Mouse (Mus musculus) limb, embryonic 11.5 days (tissue): ENCODE results near the gene Kcnj2. TPM values are rescaled to one million over a fixed set of nuclear protein-coding genes. Genes with fewer than 3 reads are reported as not detected.

Experiments used
- ATAC-seq: fragments of 200-750 bp; cut with Nextera tagmentation; 2 replicates; pipeline ENCODE4 v1.8.0; 2017; ENCODE audit warnings: low read depth; ENCODE audit not compliant: insufficient number of reproducible peaks, low FRiP score, low TSS enrichment
- DNase-seq: peaks from one replicate; pipeline ENCODE4 v3.0.0-alpha.2; 2015; ENCODE audit warnings: low spot score
- H3K27ac ChIP-seq: fragments of 300-500 bp; sonication (generic); replicated peaks from 2 replicates; pipeline ENCODE4 v1.5.1; 2014; ENCODE audit warnings: low read depth, mild to moderate bottlenecking, low read length
- H3K27me3 ChIP-seq: fragments of 300-500 bp; sonication (generic); 2 replicates; pipeline ENCODE4 v1.6.1; 2014; ENCODE audit warnings: mild to moderate bottlenecking, low read length, mixed read lengths; ENCODE audit not compliant: control insufficient read depth, insufficient read depth
- H3K36me3 ChIP-seq: fragments of 300-500 bp; sonication (generic); 2 replicates; pipeline ENCODE4 v1.6.1; 2014; ENCODE audit warnings: mild to moderate bottlenecking, low read length, moderate library complexity, mixed read lengths; ENCODE audit not compliant: control insufficient read depth, insufficient read depth
- H3K4me1 ChIP-seq: fragments of 300-500 bp; sonication (generic); 2 replicates; pipeline ENCODE4 v1.6.1; 2014; ENCODE audit warnings: low read length, mixed read lengths; ENCODE audit not compliant: control insufficient read depth, insufficient read depth
- H3K4me2 ChIP-seq: fragments of 300-500 bp; sonication (generic); 2 replicates; pipeline ENCODE4 v1.6.1; 2014; ENCODE audit warnings: low read depth, mild to moderate bottlenecking, moderate library complexity; ENCODE audit not compliant: severe bottlenecking
- H3K4me3 ChIP-seq: fragments of 300-500 bp; sonication (generic); 2 replicates; pipeline ENCODE4 v1.5.1; 2014; ENCODE audit warnings: low read depth, low read length
- H3K9ac ChIP-seq: fragments of 300-500 bp; sonication (generic); 2 replicates; pipeline ENCODE4 v1.6.1; 2014; ENCODE audit warnings: mild to moderate bottlenecking, low read length
- H3K9me3 ChIP-seq: fragments of 300-500 bp; sonication (generic); 2 replicates; pipeline ENCODE4 v1.6.1; 2016; ENCODE audit warnings: low read length; ENCODE audit not compliant: control insufficient read depth
- WGBS: fragments of 180-500 bp; shearing (Covaris S2); extraction: QIAGEN DNeasy Blood & Tissue Kit; methylation state at CpG from one replicate; pipeline ENCODE4 v1.1.7; 2014; 5-methylcytosine and 5-hydroxymethylcytosine counted together
- polyA plus RNA-seq: library from polyadenylated mRNA; unstranded; fragments of >200 nt; fragmentation: Nextera tagmentation; extraction: Ambion mirVana; gene quantifications from 2 replicates; pipeline ENCODE4 v1.2.1, GENCODE M21; 2014

Kcnj2 gene
- polyA plus RNA-seq, 1 experiment from 2014 or later = 1.4 TPM

GRCm38 (mm10) chr11:111100651-111101050, 34.7 kb downstream of the Kcnj2 start:
- H3K27me3 ChIP-seq = no peaks in the 10 kb centered on the region
- H3K4me2 ChIP-seq = no peak overlapping the region
- no peaks in the 10 kb centered on the region for H3K4me1 ChIP-seq
- WGBS = 89% methylated on average over 4 of the region's 4 CpGs
- H3K36me3 ChIP-seq = no peaks in the 10 kb centered on the region
- no peak overlapping the region for H3K4me3 ChIP-seq
- DNase-seq (no peak), ATAC-seq (no peak)
- H3K9me3 ChIP-seq = no peaks in the 10 kb centered on the region
- H3K27ac ChIP-seq = no peak overlapping the region
- no peak overlapping the region for H3K9ac ChIP-seq

GRCm38 (mm10) chr11:111101620-111102176, 35.7 kb downstream of the Kcnj2 start:
- H3K4me2 ChIP-seq = no peak overlapping the region
- no peaks in the 10 kb centered on the region for H3K36me3 ChIP-seq

GRCm38 (mm10) chr11:111104422-111104821, 38.5 kb downstream of the Kcnj2 start:
- WGBS = 72% methylated on average over 2 of the region's 2 CpGs
- Histone ChIP-seq H3K4me2 (no peak overlapping the region), H3K9ac (no peak overlapping the region), H3K4me3 (no peak overlapping the region), H3K36me3 (no peaks in the 10 kb centered on the region), H3K9me3 (no peaks in the 10 kb centered on the region), H3K4me1 (no peaks in the 10 kb centered on the region), H3K27me3 (no peaks in the 10 kb centered on the region), H3K27ac (no peak overlapping the region)
- DNase-seq (no peak), ATAC-seq (no peak)

More at GRCm38 (mm10) chr11:111101620-111102176, 35.7 kb downstream of the Kcnj2 start:
- Histone ChIP-seq H3K27ac (no peak overlapping the region), H3K4me3 (no peak overlapping the region), H3K9me3 (no peaks in the 10 kb centered on the region), H3K9ac (no peak overlapping the region), H3K4me1 (no peaks in the 10 kb centered on the region), H3K27me3 (no peaks in the 10 kb centered on the region)
- no peak for ATAC-seq
- WGBS = 85% methylated on average over 9 of the region's 9 CpGs
- no peak for DNase-seq

GRCm38 (mm10) chr11:111108130-111108529, 42.2 kb downstream of the Kcnj2 start:
- Histone ChIP-seq H3K27ac (no peak overlapping the region), H3K4me3 (no peak overlapping the region), H3K4me2 (no peak overlapping the region), H3K9me3 (no peaks in the 10 kb centered on the region), H3K27me3 (no peaks in the 10 kb centered on the region), H3K4me1 (no peaks in the 10 kb centered on the region), H3K36me3 (no peaks in the 10 kb centered on the region), H3K9ac (no peak overlapping the region)
- ATAC-seq = no peak
- DNase-seq = no peak
- 51% methylated on average over 9 of the region's 9 CpGs for WGBS

GRCm38 (mm10) chr11:111121514-111121913, 55.5 kb downstream of the Kcnj2 start:
- Histone ChIP-seq H3K4me2 (no peak overlapping the region), H3K4me1 (no peaks in the 10 kb centered on the region), H3K4me3 (no peak overlapping the region), H3K27me3 (no peaks in the 10 kb centered on the region), H3K36me3 (no peaks in the 10 kb centered on the region), H3K9ac (no peak overlapping the region), H3K27ac (no peak overlapping the region), H3K9me3 (no peaks in the 10 kb centered on the region)
- 80% methylated on average over 9 of the region's 9 CpGs for WGBS
- DNase-seq (no peak), ATAC-seq (no peak)

- no peak for ATAC-seq
- 64% methylated on average over 4 of the region's 4 CpGs for WGBS
- Histone ChIP-seq H3K9me3 (no peaks in the 10 kb centered on the region), H3K4me3 (no peak overlapping the region), H3K27ac (no peak overlapping the region), H3K4me1 (no peaks in the 10 kb centered on the region), H3K27me3 (no peaks in the 10 kb centered on the region), H3K4me2 (no peak overlapping the region), H3K36me3 (no peaks in the 10 kb centered on the region), H3K9ac (no peak overlapping the region)
- no peak for DNase-seq
Observed at GRCm38 (mm10) chr11:111123324-111123723, 57.4 kb downstream of the Kcnj2 start.

- Histone ChIP-seq H3K4me1 (no peaks in the 10 kb centered on the region), H3K9ac (no peak overlapping the region), H3K9me3 (no peaks in the 10 kb centered on the region), H3K4me3 (no peak overlapping the region), H3K27ac (no peak overlapping the region), H3K4me2 (no peak overlapping the region), H3K36me3 (no peaks in the 10 kb centered on the region), H3K27me3 (no peaks in the 10 kb centered on the region)
- ATAC-seq (no peak), DNase-seq (no peak)
- 94% methylated on average over 5 of the region's 5 CpGs for WGBS
Observed at GRCm38 (mm10) chr11:111125963-111126362, 60.0 kb downstream of the Kcnj2 start.

Other genes with a start within 250 kb of the Kcnj2 start
- 0.15 TPM in 1 of 2 replicates, not detected in the other for gene Kcnj16, start 98.1 kb upstream of the Kcnj2 start, polyA plus RNA-seq